Mouse (Mus musculus) testis, adult 2 months (tissue): Measurements from ENCODE around the gene Plscr3.

ENCODE experiments used
- CTCF ChIP-seq: fragments of 200-500 bp; IDR thresholded peaks from 2 replicates; pipeline ENCODE4 v1.5.1; 2012; ENCODE audit warnings: low read depth, mild to moderate bottlenecking, inconsistent platforms, low read length, moderate library complexity; ENCODE audit not compliant: control insufficient read depth, insufficient read depth, insufficient replicate concordance
- POLR2A ChIP-seq: fragments of 200-500 bp; IDR thresholded peaks from 2 replicates; pipeline ENCODE4 v1.6.1; 2012; ENCODE audit warnings: low read depth, mild to moderate bottlenecking, inconsistent platforms, low read length, moderate library complexity; ENCODE audit not compliant: control insufficient read depth

DNA sequence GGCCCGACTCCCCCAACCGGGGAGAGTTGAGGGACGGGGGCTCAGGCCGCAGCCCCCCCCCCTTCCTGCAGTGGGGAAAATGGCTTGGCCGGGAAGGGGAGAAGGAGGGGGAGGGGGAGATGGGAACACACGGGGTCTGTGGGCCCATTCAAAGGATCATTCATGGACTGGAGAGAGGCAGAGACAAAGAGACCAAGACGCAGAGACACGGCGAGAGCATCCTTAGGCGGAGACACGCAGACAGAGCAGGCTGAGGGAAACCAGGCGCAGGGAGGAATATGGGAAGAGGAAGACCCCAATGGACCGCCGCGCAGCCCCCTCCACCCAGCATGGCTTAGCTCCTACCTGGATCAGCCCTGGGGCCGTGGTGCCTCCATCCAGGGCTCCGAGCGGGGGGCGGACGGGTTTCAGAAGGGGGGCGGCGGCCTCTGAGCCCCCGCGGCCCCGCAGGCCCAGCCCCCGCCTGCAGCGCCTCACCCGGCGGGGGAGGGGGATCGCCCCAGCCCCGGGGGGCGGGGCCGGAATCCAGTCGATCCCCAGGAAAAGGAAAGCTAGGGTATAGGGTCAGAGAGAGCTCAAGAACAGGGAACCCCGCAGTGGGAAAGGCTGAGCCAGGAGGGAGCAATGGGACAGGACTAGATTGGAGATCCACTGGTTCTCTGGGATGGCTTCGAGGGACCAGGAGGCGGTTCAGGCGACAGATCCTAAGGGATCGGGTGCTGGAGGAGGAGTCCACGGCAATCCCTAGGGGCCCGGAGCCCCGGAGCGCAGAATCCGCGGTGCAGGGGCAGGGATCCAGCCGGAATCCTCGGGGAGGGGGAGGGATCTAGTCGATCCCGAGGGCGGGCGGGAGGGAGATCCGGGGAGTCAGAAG lies 9.2 kb upstream of the Plscr3 start:
- no peak for TF ChIP-seq CTCF
- no peak for TF ChIP-seq POLR2A
